Mouse (Mus musculus) 416B (cell line): Measurements from ENCODE around the gene Gga1.

ENCODE experiments used
- DNase-seq: peaks from one replicate; pipeline ENCODE4 v3.0.0; 2011; ENCODE audit warnings: low read depth

Gene Gga1

GRCm38 (mm10) chr15:78876991-78877809, at the start of gene Gga1:
Gga1 (plus strand) TSS chr15:78877190.
- DNase-seq = peak; percentile 98

GRCm38 (mm10) chr15:78828315-78828714, 48.7 kb upstream of the Gga1 start:
- peak; percentile 48 for DNase-seq

GRCm38 (mm10) chr15:78829636-78830035, 47.4 kb upstream of the Gga1 start:
- DNase-seq = no peak

DNA sequence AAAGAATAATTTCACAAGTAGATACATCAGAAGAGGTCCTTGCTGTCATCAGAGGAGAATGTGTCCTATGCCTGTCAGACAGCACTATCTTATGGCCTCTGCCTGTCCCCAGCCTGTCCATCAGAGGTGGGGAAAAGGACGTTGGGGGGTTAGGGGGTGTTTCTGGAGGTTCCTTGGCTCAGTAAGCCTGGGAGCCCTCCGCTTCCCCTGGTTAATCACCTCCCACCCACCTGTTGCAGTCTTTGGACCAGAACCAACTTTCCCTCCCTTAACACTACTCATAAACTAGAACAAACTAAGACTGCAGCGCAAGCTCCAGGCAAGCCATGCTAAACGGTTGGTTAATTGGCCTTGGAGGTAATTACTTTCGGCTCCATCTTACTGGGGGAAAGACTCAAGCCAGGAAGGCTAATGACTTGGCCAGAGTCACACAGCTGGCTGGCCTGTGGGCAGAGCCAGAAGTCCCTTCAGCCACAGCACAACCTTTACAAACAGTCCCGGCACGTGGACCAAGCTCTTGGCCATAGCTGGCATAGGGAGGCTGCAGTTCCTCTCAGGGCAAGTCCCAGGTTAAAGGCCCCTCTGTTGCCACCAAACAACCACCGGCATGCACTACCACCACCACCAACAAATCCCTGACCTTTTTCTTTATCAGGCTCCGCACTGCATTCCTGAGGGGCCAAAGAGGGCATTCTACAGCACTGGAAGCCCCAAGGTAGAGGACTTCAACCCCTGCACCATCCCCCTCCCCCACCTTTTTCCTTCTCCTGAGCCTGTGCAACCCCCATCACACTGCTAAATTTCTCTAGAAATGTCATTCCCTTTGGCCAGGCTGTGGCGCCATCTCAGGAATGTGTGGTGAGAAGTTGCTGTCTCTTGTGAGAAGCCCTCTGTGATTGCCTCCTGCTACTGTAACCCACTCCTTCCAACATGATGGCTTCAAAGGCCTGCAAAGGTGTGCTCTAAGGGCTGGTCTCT, 46.0 kb upstream of the Gga1 start:
- DNase-seq = no peak

- DNase-seq = no peak
Measured at GRCm38 (mm10) chr15:78831720-78832657, 45.0 kb upstream of the Gga1 start.

GRCm38 (mm10) chr15:78832701-78833123, 44.3 kb upstream of the Gga1 start:
- DNase-seq = peak; percentile 35

GRCm38 (mm10) chr15:78833582-78833981, 43.4 kb upstream of the Gga1 start:
- no peak for DNase-seq

DNA sequence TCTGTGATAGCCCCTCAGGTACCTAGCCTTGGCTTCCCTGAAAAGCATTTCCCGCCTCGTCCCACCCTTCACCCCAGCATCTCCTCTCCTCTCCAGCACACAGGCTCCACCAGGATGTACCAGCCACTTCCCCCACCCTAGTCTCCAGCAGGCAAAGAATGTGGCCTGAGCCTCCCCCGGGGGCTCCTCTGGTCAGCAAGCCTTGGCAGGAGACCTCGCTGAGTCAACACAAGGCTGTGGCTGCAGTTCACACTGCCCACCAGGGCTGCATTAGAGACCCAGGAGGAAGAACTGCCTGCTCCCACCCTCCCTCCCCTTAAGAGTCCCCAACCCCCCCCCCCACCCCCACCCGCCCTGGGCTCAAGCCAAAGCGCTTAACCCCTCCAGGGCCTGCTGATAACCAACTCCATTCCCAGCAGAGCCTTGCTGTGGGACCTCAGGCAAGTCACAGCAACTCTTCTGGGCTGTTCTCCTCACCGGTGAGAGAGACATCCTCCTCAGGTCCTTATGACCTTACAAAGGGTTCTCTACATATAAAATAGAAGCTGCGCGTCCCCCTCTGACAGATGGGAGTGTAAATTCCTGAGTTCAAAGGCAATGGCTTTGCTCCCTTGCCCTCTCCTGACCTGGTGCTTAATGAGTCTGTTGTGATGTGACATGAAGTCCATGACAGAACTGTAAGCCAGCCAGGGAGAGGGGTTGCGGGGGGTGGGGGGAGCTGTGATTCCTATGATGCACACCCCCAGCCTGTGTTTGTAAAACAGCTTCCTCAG, 42.6 kb upstream of the Gga1 start:
- DNase-seq = no peak

DNA sequence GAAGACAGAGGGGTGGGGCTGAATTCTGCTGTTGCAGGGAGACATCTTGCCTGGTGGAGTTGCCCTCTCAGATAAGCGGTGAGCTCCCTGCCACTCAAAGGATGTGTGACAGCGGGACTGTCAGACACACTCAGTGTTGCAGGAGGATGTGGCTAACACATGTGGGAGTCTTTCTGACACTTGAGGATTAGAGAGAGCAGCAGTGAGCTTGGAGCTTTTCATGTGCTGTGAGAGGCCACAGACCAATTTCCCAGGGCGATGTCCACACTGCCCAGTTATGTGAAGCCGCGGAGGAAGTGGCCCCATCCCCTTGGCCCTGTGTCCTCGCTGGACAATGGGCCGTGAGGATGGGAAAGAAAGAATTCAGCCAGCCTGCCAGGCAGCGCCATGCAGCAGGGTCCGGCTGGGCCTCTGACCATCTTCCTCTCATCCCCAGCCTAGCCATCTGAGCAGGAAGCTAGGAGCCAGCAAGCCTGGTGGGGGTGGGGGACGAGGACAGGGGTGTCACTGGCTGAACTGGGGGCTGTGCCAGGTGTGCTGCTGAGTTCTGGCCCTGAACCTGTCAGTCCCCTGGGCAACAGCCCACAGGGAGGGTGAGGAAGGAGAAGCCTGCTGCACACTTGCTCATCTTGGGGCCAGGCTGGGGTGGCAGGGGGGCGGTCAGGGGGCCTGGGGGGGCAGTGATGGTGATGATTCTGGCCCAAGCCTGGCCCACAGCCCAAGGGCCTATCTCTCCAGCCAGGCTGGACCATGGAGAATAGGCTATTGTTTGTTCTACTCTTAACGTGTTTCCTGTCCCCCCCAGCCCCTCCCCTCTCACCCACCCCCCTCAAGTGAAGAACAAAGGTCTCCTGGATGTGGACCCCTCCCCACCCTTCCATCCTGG, 41.5 kb upstream of the Gga1 start:
- peak; percentile 65 for DNase-seq

DNA sequence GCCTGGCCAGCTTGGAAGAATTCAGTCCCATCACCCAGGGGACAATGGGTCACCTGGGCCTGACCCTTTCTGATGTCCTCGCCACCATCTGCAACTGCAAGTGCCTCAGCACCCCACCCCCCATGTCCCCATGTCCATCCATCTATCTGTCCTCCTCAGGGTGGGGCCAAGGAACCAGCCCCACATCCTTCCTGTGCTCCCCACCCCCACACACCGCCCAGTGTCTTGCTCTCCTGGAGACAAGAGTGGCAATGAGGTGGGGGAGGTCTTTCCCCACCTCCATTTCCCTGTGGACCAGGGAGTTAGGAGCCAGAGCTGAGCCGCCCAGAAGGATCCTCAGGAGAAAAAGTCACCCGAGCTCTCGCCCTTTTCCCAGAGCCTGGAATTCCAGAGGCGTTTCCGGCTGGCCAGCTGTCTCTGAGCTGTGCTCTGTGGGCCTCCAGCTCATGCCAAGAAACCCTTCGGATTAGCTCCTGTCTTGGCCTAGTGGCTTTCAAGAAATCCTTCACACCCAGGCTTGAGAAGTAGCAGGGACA, 40.8 kb upstream of the Gga1 start:
- no peak for DNase-seq

- no peak for DNase-seq
Measured at GRCm38 (mm10) chr15:78839744-78840143, 37.2 kb upstream of the Gga1 start.

DNA sequence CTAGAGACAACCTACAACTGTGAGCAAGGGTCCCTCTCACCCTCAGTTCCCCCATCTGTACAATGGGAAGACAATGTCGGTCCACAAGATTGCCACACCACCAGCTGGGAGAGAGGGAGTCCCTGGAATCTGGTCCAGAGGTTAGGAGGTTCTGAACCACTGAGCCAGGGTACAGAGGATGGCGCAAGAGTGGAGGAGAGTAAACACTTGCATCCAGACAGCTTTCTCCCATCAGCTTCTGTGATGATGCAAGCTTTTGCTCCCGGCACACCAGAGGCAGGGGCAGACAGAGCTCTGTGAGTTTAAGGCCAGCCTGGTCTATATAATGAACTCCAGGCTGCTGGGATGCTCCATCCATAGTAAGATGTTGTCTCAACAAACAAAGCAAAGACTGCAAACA, 36.7 kb upstream of the Gga1 start:
- DNase-seq = no peak

DNA sequence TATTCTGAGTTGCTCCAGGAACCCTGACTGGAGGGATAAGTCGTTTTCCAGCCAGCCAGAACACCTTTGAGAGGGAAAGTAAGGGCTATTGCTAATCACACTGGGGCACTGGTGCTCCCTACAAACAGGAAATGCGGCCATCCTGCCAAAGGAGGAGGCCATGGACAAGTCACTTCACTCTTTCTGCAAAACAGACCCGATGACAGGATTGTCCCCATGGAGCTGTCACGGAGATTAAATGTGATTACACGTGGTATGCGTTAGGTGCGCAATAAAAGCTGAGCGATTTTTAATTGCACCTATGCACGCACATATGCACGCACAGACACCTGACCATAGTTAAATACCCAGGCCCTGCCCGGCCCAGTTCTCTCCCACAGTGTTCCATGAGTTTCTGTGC, 36.2 kb upstream of the Gga1 start:
- no peak for DNase-seq

- DNase-seq = no peak
Measured at GRCm38 (mm10) chr15:78841161-78841790, 35.7 kb upstream of the Gga1 start.

DNA sequence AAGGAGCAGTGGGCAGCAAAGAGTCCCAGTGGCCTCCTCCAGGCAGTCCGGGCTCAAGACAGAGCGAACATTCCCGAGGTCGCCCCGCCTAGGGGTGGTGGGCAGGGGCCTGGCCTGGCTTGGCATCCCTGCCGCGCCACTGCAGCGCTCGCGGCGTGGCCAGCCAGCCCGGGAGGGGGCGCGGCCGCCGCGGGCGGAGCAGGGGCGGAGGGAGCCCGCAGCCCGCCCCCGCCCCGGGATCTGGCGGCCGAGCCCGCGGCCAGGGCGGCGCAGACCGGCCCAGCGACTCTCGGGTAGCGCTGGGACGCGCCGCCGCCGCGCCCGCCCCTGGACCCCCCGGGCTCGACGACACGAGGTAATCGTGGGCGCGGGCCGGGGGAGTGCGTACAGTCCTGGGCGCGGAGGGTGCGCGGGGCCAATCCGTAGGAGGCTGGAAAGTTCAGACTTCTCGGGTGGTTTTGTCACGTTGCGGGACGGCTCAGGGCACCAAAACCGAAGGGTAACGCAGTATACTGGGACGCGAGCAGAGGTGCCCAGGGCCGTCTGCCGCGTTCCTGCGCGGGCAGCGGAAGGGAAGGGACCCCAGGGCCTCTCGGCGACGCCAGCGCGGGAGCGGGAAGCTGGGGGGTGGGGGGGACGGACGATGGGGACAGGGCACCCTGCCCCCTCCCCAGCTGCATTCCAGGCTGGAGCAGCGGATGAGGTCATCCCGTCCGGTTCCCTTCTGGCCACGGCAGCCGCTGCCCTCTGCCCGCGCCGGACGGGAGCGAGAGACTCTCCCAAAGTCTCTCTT, 34.4 kb upstream of the Gga1 start, which contains the start of gene Cdc42ep1:
Gene Cdc42ep1, plus strand, starts transcription at position 254 of the 793 bp plus-strand sequence.
- DNase-seq = no peak

DNA sequence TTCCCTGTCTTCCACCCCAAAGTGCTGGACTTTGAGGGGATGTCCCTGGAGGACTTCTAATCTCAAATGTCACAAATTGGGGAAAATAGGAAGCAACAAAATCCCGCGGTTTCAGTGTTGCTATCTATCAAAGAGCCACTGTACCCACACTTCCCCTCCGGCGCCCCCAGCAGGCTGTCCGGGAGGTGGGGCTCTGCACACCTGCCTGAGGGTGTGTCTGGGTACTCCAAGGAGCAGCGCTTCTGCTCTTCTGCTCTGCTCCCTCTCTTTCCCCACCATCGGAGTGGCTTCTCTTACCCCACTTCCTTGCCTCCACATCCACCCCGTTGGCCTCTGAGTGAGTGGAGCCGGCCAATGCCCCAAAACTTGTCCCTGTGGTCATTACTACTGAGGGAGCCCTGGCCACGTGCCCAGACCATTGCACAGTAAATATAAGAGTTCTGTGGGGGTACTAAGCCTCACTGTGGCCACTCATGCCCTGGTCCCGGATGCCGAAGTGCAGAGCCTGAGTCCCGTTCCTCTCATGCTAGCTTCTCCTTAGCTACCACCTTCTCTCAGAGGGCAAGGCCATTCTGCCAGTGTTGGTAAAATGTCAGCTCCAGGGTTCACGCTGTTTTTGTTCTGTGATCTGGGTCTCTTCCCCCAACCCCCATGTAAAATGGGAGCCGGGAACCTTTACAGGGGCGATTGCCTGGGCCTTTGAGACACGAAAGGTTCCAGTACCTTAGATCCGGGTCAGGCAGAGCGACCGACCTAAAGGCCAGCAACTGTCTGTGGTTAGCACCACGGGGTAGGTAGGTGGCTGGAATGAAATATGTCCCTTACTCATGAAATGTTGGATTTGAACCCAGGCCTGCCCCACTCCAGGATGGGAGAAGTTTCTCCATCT, 33.2 kb upstream of the Gga1 start:
- DNase-seq = no peak

DNA sequence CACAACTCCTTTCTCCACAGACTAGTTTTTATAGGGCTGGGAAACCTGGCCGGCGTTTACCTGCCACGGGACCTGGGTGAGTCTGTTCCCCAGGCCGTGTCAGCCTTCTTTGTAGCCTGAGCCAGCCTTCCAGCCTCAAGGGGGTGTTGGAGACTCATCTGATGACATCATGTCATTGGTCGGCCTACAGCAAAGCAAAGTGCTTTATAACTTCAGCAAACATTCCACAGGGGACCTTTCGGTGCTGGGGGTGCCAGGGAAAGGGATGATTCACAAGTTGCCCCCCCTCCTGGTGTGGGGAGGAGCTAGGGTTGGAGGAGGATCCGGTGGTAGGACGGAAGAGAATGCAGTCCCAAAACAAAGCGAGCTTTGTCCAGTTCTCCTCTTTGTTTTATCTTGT, 32.2 kb upstream of the Gga1 start:
- no peak for DNase-seq
